Mouse (Mus musculus) left cerebral cortex, postnatal 14 days (tissue): ENCODE measurements around the gene Rpl7l1. TPM values are rescaled to one million over a fixed set of nuclear protein-coding genes. Genes with fewer than 3 reads are reported as not detected.
A peak's percentile ranks its signal among the peaks of the same experiment; 100 is the strongest.
"Not testable (repeated sequence)": the region's sequence is repeated elsewhere in the genome, so short reads cannot be mapped to it uniquely, and the experiment has no call there.

Experiments used
- DNase-seq, 2 experiments: peaks; one replicate each; pipeline ENCODE4 v3.0.0; 2021 to 2022; ENCODE audit warnings: low spot score in 2 of 2, mixed read lengths in 1 of 2
- intact Hi-C: fragments of 180-260 bp; cut with DNase I; formaldehyde crosslinking; loops from one replicate; pipeline ENCODE4 v1.15.1; 2025
- long read RNA-seq, 2 experiments: library from polyadenylated mRNA; stranded (forward); transcript quantifications; one replicate each; pipeline ENCODE4 v2.0.0; 2021
- total RNA-seq, 2 experiments: library from RNA; stranded (reverse); gene quantifications; 2 replicates each; pipeline ENCODE4 v1.2.3; 2021

Rpl7l1 gene
- 10 to 100 TPM; 49.1 to 49.6 TPM for total RNA-seq
- long read RNA-seq, experiment 1, transcript Rpl7l1-201 (7 exons, 2,606 nt): major isoform, 39 of 67 reads
- long read RNA-seq, experiment 1, partial matches to known transcripts: 5 of 67 reads
- long read RNA-seq, experiment 1, other reads (novel, unspliced or antisense): 23 of 67 reads
- long read RNA-seq, experiment 2, transcript Rpl7l1-201 (7 exons, 2,606 nt): major isoform, 45 of 86 reads
- long read RNA-seq, experiment 2, partial matches to known transcripts: 11 of 86 reads
- long read RNA-seq, experiment 2, other reads (novel, unspliced or antisense): 30 of 86 reads

DNA sequence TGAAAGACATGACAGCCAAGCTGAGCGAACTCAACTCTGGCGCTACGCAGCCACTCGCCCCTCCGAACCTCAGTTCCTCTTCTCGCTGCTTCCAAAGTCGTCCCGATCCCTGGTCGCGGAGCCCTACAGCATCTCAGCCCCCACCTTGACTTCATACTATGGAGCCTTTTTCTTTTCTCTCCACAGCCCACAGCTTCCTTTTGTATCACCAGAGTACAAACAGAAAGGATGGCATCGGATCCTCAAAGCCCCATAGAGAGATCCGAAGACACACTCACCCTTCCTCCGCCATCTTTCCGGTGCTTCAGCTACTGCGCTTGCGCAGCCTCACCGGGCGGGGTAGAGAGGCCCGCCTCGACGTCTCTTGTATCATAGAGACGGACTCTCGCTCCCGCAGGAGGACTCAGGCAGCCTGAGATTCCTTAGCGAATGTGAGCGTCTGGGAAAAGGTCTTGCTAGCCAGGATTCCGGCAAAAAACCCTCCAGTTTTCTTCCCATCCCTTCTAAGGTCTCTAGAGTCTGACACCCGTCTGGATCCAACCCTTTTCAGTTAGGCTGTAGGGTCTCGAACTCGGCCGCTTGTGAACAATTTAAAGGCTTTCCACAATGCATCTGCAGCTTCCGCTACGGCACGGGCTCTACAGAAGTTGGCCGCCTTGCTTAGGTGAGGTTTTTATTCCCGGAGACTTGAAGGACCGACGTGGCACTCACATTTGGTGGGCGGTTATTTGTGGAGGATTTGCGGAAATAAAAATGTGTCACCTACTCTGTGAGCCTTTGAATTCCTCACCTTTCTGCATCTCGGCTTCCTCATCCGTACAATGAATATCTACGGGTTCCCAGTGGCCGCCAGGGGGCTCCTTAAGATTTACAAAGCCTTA, at the start of gene Rpl7l1:
Rpl7l1 (minus strand) TSS at position 332 of the 881 bp plus-strand sequence.
- DNase-seq: peak; percentile 91
- intact Hi-C loops: loop anchor here (2.0 kb wide), 1 partner anchor 106 kb away; no protein-coding TSS in a partner anchor

DNA sequence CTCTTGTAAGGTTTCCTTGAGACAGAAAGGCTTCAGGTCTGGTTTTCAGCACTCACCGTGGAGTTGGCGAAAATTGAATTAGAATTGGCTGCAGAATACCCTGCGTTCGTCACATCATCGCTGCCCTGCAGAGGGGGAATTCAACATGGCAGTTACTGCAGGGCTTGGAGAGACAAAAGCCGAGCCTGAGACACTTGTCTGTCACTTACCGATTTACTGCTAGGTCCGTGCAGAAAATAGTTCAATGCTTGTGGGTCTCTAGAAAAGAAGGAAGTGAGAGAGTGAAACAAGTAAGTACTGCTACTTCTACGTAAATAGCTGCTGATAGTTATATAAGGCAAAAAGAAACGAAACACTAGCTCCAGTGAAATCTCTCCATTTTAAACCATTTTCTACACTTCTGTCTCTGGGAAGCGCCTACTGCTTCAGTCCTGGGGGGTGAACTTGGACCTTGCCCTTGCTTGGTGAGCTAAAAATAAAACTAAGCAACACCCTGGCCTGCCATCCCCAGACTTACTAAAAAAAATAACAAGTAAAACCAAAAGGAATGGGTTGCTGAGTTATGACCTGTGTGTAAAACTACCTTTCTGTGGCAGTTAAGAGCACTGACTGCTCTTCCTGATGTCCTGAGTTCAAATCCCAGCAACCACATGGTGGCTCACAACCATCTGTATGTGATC, 47.5 kb upstream of the Rpl7l1 start:
- DNase-seq: no peak
- intact Hi-C loops: no loop called here

- no peak for DNase-seq
- intact Hi-C loops: no loop called here
These were observed 46.5 kb upstream of the Rpl7l1 start for GRCm38 (mm10) chr17:46828935-46829334.

DNA sequence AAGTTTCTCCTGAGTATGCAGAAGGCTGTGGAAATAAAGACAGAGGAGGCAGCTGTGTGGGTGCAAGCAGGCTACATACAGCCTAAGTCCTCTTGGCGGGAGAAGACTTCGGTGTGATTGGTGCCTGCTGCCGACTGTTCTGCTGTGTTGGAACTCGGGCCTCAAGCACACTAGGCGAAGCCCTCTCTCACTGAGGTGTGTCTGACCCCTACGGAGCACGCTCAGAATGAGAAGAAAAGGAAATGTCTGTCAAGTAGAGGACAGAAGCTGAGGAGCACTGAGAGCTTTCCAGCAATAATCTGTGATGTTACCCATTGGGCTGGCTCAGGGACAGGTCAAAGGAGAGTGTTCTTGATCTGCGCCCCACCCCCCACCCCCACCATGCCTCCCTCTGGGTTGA, 40.6 kb upstream of the Rpl7l1 start:
- intact Hi-C loops: no loop called here
- no peak for DNase-seq

GRCm38 (mm10) chr17:46820628-46821027, 38.2 kb upstream of the Rpl7l1 start:
- intact Hi-C loops: no loop called here
- no peak for DNase-seq

DNA sequence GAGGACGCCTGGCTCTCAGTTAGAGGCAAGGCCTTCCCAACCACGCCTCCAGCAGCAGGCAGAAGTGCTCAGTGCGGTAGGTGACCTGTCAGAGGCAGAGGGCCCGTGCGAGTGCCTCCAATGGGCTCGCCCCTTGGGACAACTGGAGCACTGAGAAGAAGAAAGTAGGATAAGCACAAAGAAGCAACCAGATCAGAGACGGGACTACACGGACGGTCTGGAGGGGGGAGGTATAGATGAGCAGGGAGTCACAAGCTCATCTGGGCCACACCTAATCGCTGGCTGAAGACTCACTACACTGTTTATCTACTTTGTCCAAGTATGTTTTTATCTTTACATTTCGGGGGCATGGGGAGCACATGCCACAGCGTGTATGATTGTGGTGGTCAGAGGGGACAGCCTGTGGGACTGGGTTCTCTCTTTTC, 35.3 kb upstream of the Rpl7l1 start:
- no peak for DNase-seq
- intact Hi-C loops: no loop called here

DNA sequence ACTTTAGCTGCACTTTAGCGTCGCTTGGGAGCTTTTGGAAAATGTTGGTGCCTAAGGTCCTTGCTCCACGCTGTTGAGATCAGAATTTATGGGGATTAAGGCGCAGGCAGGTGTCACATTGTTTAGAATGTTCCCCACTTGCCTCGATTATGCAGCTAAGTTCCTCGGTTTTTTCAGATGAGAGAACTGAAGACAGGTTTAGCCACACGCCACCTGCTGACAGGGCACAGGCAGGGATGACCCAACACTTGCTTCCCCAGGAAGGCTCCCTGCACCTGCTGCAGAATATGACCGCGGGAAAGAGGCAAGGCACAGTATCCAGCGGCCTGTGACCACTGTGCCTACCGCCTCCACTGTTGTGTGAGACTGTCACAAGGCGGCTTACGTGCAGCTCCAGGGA, 33.8 kb upstream of the Rpl7l1 start:
- intact Hi-C loops: no loop called here
- DNase-seq: no peak

GRCm38 (mm10) chr17:46814497-46814896, 32.0 kb upstream of the Rpl7l1 start:
- DNase-seq: no peak
- intact Hi-C loops: no loop called here

DNA sequence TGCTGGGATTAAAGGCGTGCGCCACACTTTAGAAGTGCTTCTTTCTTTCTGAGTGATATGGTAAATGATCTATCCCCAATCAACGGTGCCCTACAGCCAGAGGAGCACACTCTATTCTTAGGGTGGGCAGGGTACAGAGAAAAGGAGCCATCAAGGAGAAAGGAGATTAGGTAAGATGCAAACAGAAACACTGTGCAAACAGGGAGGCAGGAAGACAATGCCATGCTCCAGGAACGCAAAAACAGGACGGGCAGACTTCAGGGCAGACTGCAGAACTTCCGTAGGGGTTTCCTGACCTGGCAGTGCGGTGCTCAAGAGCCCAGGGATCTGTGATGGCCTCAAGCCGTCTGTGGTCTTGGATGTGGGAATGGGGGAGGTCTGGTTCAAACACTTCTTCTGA, 31.2 kb upstream of the Rpl7l1 start:
- DNase-seq: no peak
- intact Hi-C loops: no loop called here

GRCm38 (mm10) chr17:46812442-46812841, 30.0 kb upstream of the Rpl7l1 start:
- intact Hi-C loops: no loop called here
- DNase-seq: no peak

GRCm38 (mm10) chr17:46810672-46811071, 28.2 kb upstream of the Rpl7l1 start:
- DNase-seq: no peak
- intact Hi-C loops: no loop called here

GRCm38 (mm10) chr17:46809131-46809830, 26.8 kb upstream of the Rpl7l1 start:
- DNase-seq: no peak
- intact Hi-C loops: no loop called here

GRCm38 (mm10) chr17:46808376-46808775, 25.9 kb upstream of the Rpl7l1 start:
- intact Hi-C loops: no loop called here

GRCm38 (mm10) chr17:46801761-46802160, 19.3 kb upstream of the Rpl7l1 start:
- intact Hi-C loops: no loop called here
- no peak for DNase-seq

More at GRCm38 (mm10) chr17:46808376-46808775, 25.9 kb upstream of the Rpl7l1 start:
- DNase-seq: no peak

DNA sequence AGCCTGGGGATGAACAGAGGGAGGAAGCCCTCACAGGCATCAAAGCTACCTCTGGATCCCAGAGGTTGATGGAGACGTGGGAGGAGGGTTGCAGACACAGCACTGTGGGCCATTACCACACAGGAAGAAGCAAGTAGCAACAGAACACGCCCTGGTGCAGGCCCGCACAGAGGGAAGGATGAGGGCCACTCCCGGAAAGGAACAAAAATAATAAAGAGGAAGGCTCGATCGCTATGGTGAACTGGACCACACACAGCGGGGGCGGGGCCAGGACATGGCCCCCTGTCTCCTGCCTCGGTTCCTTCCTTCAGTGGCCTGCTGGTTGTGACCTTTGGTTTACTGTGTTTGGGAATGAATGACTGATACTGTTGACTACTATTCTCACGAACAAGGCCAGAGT, 17.2 kb upstream of the Rpl7l1 start:
- DNase-seq: no peak
- intact Hi-C loops: no loop called here

- DNase-seq: no peak
- intact Hi-C loops: no loop called here
These were observed 14.9 kb upstream of the Rpl7l1 start for GRCm38 (mm10) chr17:46797386-46797785.

- intact Hi-C loops: no loop called here
- DNase-seq: no peak
These were observed 14.3 kb upstream of the Rpl7l1 start for GRCm38 (mm10) chr17:46796743-46797142.

GRCm38 (mm10) chr17:46792963-46793362, 10.5 kb upstream of the Rpl7l1 start:
- intact Hi-C loops: no loop called here
- DNase-seq: no peak

DNA sequence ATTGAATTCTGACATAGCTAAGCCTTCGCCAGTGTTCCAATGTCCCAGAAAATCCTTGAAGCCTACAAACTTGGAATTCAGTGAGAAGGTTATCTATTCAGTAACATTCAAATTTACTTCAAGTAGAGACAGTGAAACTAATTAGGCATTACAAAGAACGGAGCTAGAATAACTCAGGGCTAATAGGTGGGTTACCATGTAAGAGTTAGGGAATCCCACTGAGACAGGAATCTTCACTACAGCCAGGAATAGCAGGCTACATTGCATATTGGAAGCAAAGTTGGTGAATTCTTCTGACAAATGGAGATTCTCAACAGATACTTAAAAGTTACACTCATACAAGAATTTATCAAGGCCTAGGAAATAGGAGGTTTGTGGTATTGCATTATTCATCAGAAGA, 5.5 kb upstream of the Rpl7l1 start:
- DNase-seq, intact Hi-C loops: not testable (repeated sequence)

GRCm38 (mm10) chr17:46786952-46787351, 4.5 kb upstream of the Rpl7l1 start:
- DNase-seq: no peak
- intact Hi-C loops: no loop called here
